Mouse (Mus musculus): ENCODE data around the gene Tst. TPM values are rescaled to one million over a fixed set of nuclear protein-coding genes. Genes with fewer than 3 reads are reported as not detected.

The Tst gene
- polyA plus RNA-seq, 1 experiment from 2014 or later, result 123 TPM

DNA sequence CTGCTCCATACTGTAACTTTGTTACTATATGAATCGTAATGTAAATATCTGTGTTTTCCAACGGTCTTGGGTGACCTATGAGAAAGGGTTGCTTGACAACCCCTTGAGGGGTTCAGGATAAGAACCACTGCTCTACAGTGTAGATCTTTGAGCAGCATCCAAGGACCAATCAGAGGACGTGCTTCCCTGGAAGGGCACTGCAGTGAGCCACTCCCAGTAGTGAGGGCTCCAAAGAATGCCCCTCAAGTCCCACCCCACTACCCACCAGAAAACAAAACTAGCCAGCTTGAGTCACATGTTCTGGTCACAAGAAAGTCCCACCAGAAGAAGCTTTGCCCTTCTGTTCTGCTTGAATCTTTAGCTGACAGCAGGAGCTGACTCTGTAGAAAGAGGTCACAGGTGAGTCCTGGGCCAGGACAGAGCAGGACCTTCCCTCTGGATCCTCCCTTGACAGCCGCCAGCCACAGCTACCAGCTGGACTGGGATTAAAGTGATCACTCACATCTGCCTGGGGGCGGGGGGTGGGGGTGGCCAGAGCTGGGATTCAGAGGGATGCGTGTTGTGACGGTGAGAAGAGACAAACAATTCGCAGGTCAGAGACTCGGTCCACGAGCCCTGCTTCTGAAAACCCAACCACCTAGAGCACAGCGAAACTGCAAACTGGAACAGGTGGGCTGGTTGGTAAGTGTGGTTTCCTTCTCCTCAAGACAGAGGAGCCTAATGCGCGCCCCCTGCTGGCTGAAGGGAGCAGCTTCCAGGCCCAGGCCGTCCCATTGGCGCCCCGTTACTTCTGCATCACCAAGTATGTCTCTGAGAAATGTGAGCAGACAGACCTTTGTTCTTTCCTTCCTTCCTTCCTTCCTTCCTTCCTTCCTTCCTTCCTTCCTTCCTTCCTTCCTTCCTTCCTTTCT is 16.6 kb upstream of the Tst start:
- no peaks in the 10 kb centered on the region for H3K9me3 ChIP-seq (replicated peaks; ENCODE audit: control insufficient read depth, low read length)
- no peaks in the 10 kb centered on the region for H3K4me1 ChIP-seq (ENCODE audit: control insufficient read depth, insufficient read depth, low read length)
- peak overlapping the region; percentile 41 for H3K4me2 ChIP-seq (ENCODE audit: low read depth, low read length)
- H3K27ac ChIP-seq (ENCODE audit: low read length), result no peak overlapping the region
- WGBS, result 14% methylated on average over 16 of the region's 16 CpGs
- H3K27me3 ChIP-seq (ENCODE audit: control insufficient read depth, insufficient read depth, low read length), result no peaks in the 10 kb centered on the region
- H3K9ac ChIP-seq (ENCODE audit: low read length), result no peak overlapping the region
- no peak overlapping the region for H3K4me3 ChIP-seq (replicated peaks; ENCODE audit: low read length)
- ATAC-seq (ENCODE audit: insufficient read depth, low FRiP score), result peak; percentile 36; the same call in 1 of the 2 replicates
- no peaks in the 10 kb centered on the region for H3K36me3 ChIP-seq (ENCODE audit: control insufficient read depth, insufficient read depth, low read length)

DNA sequence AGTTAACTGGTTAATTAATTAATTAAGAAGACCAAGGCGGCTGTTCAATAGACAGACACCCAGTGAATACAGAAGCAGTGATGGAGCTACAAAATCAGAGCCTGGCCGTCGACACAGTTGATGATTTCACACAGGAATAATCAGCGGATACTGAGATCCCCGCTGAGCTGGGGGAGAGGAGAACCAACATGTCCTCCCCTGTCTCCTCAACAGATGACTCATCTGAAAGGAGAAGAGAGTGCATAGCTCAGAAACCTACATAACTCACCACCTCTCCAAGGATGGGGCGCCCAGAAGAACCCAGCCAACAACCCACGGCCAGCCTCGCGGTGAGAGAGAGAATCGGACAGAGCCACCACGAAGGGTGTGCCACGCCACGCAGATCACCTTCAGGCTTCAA is 14.7 kb upstream of the Tst start:
- Histone ChIP-seq H3K9ac (ENCODE audit: low read length) (no peak overlapping the region), H3K4me1 (ENCODE audit: control insufficient read depth, insufficient read depth, low read length) (peaks cover 6% of the 10 kb centered on the region), H3K4me2 (ENCODE audit: low read depth, low read length) (no peak overlapping the region), H3K9me3 (replicated peaks; ENCODE audit: control insufficient read depth, low read length) (no peaks in the 10 kb centered on the region), H3K27ac (ENCODE audit: low read length) (no peak overlapping the region; the same call in 1 of the 2 replicates), H3K27me3 (ENCODE audit: control insufficient read depth, insufficient read depth, low read length) (no peaks in the 10 kb centered on the region), H3K36me3 (ENCODE audit: control insufficient read depth, insufficient read depth, low read length) (no peaks in the 10 kb centered on the region), H3K4me3 (replicated peaks; ENCODE audit: low read length) (no peak overlapping the region)
- 82% methylated on average over 13 of the region's 13 CpGs for WGBS
- no peak for ATAC-seq (ENCODE audit: insufficient read depth, low FRiP score)

DNA sequence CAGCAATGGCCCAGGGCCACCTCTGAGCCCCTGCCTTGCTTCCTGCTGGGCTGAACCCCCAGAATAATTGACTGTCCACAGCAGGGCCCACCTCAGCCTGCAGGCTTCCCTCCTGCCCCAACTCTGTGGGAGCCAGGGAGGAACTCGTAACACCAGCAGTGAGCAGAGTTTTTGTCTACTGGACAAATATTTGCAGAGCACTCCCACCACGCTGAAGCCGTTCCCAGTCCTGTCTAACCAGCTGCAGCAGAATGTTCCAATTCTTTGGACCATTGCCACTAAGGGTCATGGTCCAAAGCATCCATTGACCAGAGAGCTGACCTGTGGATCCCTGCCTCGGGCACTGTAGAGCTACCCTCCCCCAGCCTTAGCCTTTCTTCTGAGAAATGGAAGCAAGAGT is 11.2 kb upstream of the Tst start:
- no peaks in the 10 kb centered on the region for H3K27me3 ChIP-seq (ENCODE audit: control insufficient read depth, insufficient read depth, low read length)
- peak; percentile 73; the same call in 1 of the 2 replicates for ATAC-seq (ENCODE audit: insufficient read depth, low FRiP score)
- no peak overlapping the region for H3K4me3 ChIP-seq (replicated peaks; ENCODE audit: low read length)
- H3K36me3 ChIP-seq (ENCODE audit: control insufficient read depth, insufficient read depth, low read length), result no peaks in the 10 kb centered on the region
- H3K27ac ChIP-seq (ENCODE audit: low read length), result peak overlapping the region; percentile 92
- no peaks in the 10 kb centered on the region for H3K9me3 ChIP-seq (replicated peaks; ENCODE audit: control insufficient read depth, low read length)
- peaks cover 6% of the 10 kb centered on the region for H3K4me1 ChIP-seq (ENCODE audit: control insufficient read depth, insufficient read depth, low read length)
- WGBS, result 8% methylated on average over 4 of the region's 4 CpGs
- no peak overlapping the region; the same call in 1 of the 2 replicates for H3K4me2 ChIP-seq (ENCODE audit: low read depth, low read length)
- H3K9ac ChIP-seq (ENCODE audit: low read length), result peak overlapping the region; percentile 55

DNA sequence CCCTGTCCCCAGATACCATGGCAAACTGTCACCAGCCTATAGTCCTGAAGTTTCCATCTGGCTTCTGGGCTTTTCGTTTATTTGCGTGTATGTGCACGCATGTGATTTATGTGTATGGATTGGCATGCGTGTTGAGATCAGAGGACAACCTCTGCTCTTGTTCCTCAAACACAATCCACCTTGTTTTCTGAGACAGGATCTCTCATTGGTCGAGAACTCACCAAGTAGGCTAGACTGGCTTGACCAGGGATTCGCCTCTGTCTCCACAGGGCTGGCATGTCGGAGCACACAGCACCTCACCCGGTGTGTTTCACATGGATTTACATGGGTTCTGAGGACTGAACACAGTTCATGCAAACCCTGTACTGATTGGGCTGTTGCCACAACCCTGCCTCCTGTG is 8.4 kb upstream of the Tst start:
- no peak overlapping the region for H3K4me2 ChIP-seq (ENCODE audit: low read depth, low read length)
- H3K36me3 ChIP-seq (ENCODE audit: control insufficient read depth, insufficient read depth, low read length), result no peaks in the 10 kb centered on the region; the same call in 1 of the 2 replicates
- WGBS, result 81% methylated on average over 8 of the region's 8 CpGs
- H3K27me3 ChIP-seq (ENCODE audit: control insufficient read depth, insufficient read depth, low read length), result peaks cover 8% of the 10 kb centered on the region; the same call in 1 of the 2 replicates
- peaks cover 9% of the 10 kb centered on the region for H3K4me1 ChIP-seq (ENCODE audit: control insufficient read depth, insufficient read depth, low read length)
- no peak overlapping the region for H3K9ac ChIP-seq (ENCODE audit: low read length)
- no peak overlapping the region for H3K4me3 ChIP-seq (replicated peaks; ENCODE audit: low read length)
- ATAC-seq (ENCODE audit: insufficient read depth, low FRiP score), result no peak
- H3K9me3 ChIP-seq (replicated peaks; ENCODE audit: control insufficient read depth, low read length), result no peaks in the 10 kb centered on the region
- peak overlapping the region; percentile 41; the same call in 1 of the 2 replicates for H3K27ac ChIP-seq (ENCODE audit: low read length)

DNA sequence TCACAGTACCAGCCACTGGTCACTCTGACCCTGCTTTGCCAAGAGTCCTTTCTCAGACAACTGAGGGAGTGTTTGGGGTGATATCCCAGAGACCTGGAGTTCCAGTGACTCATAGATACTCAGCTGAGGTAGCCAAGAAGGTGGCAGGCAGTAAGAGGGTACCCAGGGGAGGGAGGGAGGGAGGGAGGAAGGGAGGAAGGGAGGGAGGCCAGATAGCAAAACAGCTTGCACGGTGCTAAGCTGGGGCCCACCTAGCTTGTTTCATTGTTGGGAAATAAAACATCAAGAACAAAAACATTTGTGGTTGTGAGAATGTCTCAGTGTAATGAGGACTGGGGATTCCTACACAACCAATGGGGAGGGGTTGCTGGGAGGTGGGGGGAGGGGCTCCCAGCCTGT is 8.0 kb upstream of the Tst start:
- Histone ChIP-seq H3K9me3 (replicated peaks; ENCODE audit: control insufficient read depth, low read length) (no peaks in the 10 kb centered on the region), H3K4me3 (replicated peaks; ENCODE audit: low read length) (no peak overlapping the region), H3K4me2 (ENCODE audit: low read depth, low read length) (no peak overlapping the region), H3K4me1 (ENCODE audit: control insufficient read depth, insufficient read depth, low read length) (peaks cover 9% of the 10 kb centered on the region), H3K9ac (ENCODE audit: low read length) (no peak overlapping the region), H3K27me3 (ENCODE audit: control insufficient read depth, insufficient read depth, low read length) (peaks cover 8% of the 10 kb centered on the region; the same call in 1 of the 2 replicates), H3K36me3 (ENCODE audit: control insufficient read depth, insufficient read depth, low read length) (no peaks in the 10 kb centered on the region; the same call in 1 of the 2 replicates), H3K27ac (ENCODE audit: low read length) (peak overlapping the region; percentile 31; the same call in 1 of the 2 replicates)
- WGBS, result 58% methylated on average over 1 of the region's 1 CpGs
- ATAC-seq (ENCODE audit: insufficient read depth, low FRiP score), result no peak

DNA sequence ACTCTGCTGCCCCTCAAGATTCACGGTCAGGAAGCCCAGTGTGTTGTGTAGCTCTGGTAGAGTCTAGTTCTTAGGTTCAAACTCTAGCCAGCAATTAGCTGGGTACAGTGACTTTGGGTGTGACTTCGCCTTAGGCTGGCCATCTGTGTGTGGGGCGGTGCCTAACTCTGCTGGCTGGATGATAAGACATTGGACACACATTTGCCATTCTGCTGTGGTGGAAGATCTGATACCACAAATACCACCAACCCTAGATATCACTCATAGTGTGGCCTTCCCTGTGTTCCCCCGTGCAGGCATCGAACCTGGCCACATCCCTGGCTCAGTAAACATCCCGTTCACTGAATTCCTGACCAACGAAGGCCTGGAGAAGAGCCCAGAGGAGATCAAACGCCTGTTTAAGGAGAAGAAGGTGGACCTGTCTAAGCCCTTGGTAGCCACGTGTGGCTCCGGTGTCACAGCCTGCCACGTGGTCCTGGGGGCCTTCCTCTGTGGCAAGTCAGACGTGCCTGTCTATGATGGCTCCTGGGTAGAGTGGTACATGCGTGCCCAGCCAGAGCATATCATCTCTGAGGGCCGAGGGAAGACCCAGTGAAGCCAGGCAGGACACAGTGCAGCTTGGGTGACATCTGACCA is 7.5 kb upstream of the Tst start:
- WGBS, result 82% methylated on average over 14 of the region's 14 CpGs
- H3K9me3 ChIP-seq (replicated peaks; ENCODE audit: control insufficient read depth, low read length), result no peaks in the 10 kb centered on the region

DNA sequence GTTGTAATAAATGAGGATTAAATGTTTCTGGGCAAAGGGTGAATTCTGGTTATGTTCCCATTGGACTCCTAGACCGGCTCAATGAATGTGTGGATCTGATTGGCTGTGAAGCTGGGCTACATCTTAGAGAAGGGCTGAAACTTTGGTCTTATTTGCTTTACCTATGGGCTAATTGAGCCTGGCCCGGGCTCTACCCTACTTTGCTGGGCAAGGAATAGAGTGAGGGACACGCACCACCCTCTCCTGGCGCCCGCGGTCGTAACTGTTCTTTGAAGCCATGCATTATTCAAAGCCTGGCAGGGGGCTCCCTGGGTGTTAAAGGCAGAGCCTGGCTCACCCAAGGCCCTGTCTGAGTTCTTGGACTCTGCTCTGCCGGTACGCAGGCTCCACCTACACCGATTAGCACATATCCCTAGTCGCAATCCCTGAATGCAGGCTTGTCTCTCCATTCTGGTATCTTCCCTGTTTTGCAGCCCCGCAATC is 3.9 kb upstream of the Tst start:
- peak overlapping the region; percentile 55; the same call in 1 of the 2 replicates for H3K9ac ChIP-seq (ENCODE audit: low read length)
- no peak for ATAC-seq (ENCODE audit: insufficient read depth, low FRiP score)

More for the DNA sequence above, 7.5 kb upstream of the Tst start:
- H3K4me2 ChIP-seq (ENCODE audit: low read depth, low read length), result no peak overlapping the region
- H3K27ac ChIP-seq (ENCODE audit: low read length), result peak overlapping the region; percentile 31; the same call in 1 of the 2 replicates
- H3K36me3 ChIP-seq (ENCODE audit: control insufficient read depth, insufficient read depth, low read length), result no peaks in the 10 kb centered on the region; the same call in 1 of the 2 replicates
- ATAC-seq (ENCODE audit: insufficient read depth, low FRiP score), result peak; percentile 40
- H3K9ac ChIP-seq (ENCODE audit: low read length), result no peak overlapping the region
- no peak overlapping the region for H3K4me3 ChIP-seq (replicated peaks; ENCODE audit: low read length)
- H3K27me3 ChIP-seq (ENCODE audit: control insufficient read depth, insufficient read depth, low read length), result peaks cover 11% of the 10 kb centered on the region; the same call in 1 of the 2 replicates
- H3K4me1 ChIP-seq (ENCODE audit: control insufficient read depth, insufficient read depth, low read length), result peaks cover 10% of the 10 kb centered on the region

DNA sequence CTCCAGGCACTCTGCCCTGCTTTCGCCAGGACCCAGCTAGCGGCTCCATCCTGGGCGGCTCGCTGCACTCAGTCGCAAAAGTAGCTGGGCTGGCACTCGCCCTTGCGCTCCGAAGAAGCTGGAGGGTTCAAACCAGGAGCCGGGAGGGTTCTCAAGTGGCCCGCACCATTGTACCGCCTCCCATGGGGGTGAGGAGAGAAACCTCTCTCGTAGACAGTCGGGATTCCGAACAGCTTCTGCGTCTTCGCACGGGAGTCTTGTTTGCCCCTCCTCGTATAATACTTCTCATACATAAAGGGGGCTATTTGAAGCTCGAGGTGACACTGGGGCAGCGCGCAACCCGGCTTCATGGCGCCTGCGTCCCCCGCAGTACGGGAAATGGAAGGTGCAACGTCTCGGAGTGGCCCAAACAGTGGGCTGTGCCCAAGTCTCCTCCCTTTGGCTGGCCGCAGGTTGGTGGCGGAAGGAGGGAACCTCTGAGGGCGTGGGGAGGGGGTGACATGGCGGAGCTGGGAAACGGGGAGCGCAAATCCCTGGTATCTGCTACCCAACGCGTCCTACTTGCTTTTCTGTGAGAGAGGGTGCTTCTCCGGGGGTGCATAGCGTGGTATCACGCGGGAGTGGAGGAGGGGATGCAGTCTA is 707 bp upstream of the Tst start, which contains the start of gene Mpst:
TSS of gene Mpst (plus strand) at position 124 of the 642 bp plus-strand sequence.
- peaks cover 11% of the 10 kb centered on the region; the same call in 1 of the 2 replicates for H3K27me3 ChIP-seq (ENCODE audit: control insufficient read depth, insufficient read depth, low read length)
- H3K4me1 ChIP-seq (ENCODE audit: control insufficient read depth, insufficient read depth, low read length), result peaks cover 54% of the 10 kb centered on the region
- H3K9me3 ChIP-seq (replicated peaks; ENCODE audit: control insufficient read depth, low read length), result no peaks in the 10 kb centered on the region

More for the DNA sequence above, 3.9 kb upstream of the Tst start:
- Histone ChIP-seq H3K4me2 (ENCODE audit: low read depth, low read length) (peak overlapping the region; percentile 52), H3K4me3 (replicated peaks; ENCODE audit: low read length) (peak overlapping the region; percentile 34), H3K4me1 (ENCODE audit: control insufficient read depth, insufficient read depth, low read length) (peaks cover 22% of the 10 kb centered on the region), H3K36me3 (ENCODE audit: control insufficient read depth, insufficient read depth, low read length) (no peaks in the 10 kb centered on the region; the same call in 1 of the 2 replicates), H3K27me3 (ENCODE audit: control insufficient read depth, insufficient read depth, low read length) (peaks cover 11% of the 10 kb centered on the region; the same call in 1 of the 2 replicates), H3K9me3 (replicated peaks; ENCODE audit: control insufficient read depth, low read length) (no peaks in the 10 kb centered on the region), H3K27ac (ENCODE audit: low read length) (peak overlapping the region; percentile 60; the same call in 1 of the 2 replicates)
- 28% methylated on average over 12 of the region's 12 CpGs for WGBS

More for the DNA sequence above, 707 bp upstream of the Tst start, which contains the start of gene Mpst:
- Histone ChIP-seq H3K4me2 (ENCODE audit: low read depth, low read length) (peak within 1 kb of the TSS; percentile 90), H3K27ac (ENCODE audit: low read length) (peak within 1 kb of the TSS; percentile 99), H3K36me3 (ENCODE audit: control insufficient read depth, insufficient read depth, low read length) (no peaks in the 10 kb centered on the region; the same call in 1 of the 2 replicates), H3K4me3 (replicated peaks; ENCODE audit: low read length) (peak within 1 kb of the TSS; percentile 90), H3K9ac (ENCODE audit: low read length) (peak within 1 kb of the TSS; percentile 84)
- under 1% methylated on average over 40 of the region's 40 CpGs for WGBS
- peak; percentile 83 for ATAC-seq (ENCODE audit: insufficient read depth, low FRiP score)

All from stomach, embryonic 16.5 days (tissue).